In genomic region chr4:34887295-34887694, GRCm38 (mm10) we compare ENCODE assay signal across 8 mouse cellular contexts. TPM values are rescaled to one million over a fixed set of nuclear protein-coding genes. Genes with fewer than 3 reads are reported as not detected.
A peak's percentile ranks its signal among the peaks of the same experiment; 100 is the strongest.
DNase-seq lines count a peak whose midpoint lies in the region; ATAC-seq and TF ChIP-seq lines count a peak whose summit lies in the region.

No protein-coding gene starts in this region.

- H3K4me1 ChIP-seq in lung, embryonic 14.5 days (ENCODE audit: insufficient read depth), result peaks cover 6% of the 10 kb centered on the region; the same call in 1 of the 2 replicates
- peaks cover 8% of the 10 kb centered on the region for H3K4me1 ChIP-seq in embryonic facial prominence, embryonic 13.5 days
- H3K4me1 ChIP-seq in intestine, embryonic 16.5 days (ENCODE audit: control insufficient read depth, insufficient read depth, low read length), result peaks cover 11% of the 10 kb centered on the region
- peaks cover 8% of the 10 kb centered on the region; the same call in 1 of the 2 replicates for H3K4me1 ChIP-seq in neural tube, embryonic 14.5 days (ENCODE audit: control insufficient read depth, insufficient read depth, low read length)
- H3K4me1 ChIP-seq in thymus, adult 2 months (replicated peaks; ENCODE audit: control insufficient read depth, insufficient read depth, low read length), result peaks cover 9% of the 10 kb centered on the region

- TF ChIP-seq POLR2A in thymus, adult 2 months (IDR thresholded peaks at IDR 0.05; ENCODE audit: control insufficient read depth, extremely low read depth, insufficient read depth, low read length, poor library complexity), result no peak

- TF ChIP-seq CTCF in lung, embryonic 14.5 days (IDR thresholded peaks at IDR 0.05; ENCODE audit: low read depth), result no peak
- TF ChIP-seq CTCF in thymus, adult 2 months (IDR thresholded peaks at IDR 0.05; ENCODE audit: borderline replicate concordance, control insufficient read depth, extremely low read depth, insufficient read depth, low read length, poor library complexity), result no peak

- WGBS in lung, embryonic 14.5 days, result 18% methylated on average over 7 of the region's 7 CpGs
- 10% methylated on average over 7 of the region's 7 CpGs for WGBS in embryonic facial prominence, embryonic 13.5 days
- 18% methylated on average over 7 of the region's 7 CpGs for WGBS in intestine, embryonic 16.5 days
- WGBS in neural tube, embryonic 14.5 days, result 7% methylated on average over 7 of the region's 7 CpGs
- 9% methylated on average over 7 of the region's 7 CpGs for WGBS in thymus, adult 2 months

- peak overlapping the region; percentile 79 for H3K4me2 ChIP-seq in lung, embryonic 14.5 days
- H3K4me2 ChIP-seq in embryonic facial prominence, embryonic 13.5 days, result peak overlapping the region; percentile 90
- peak overlapping the region; percentile 76 for H3K4me2 ChIP-seq in intestine, embryonic 16.5 days (ENCODE audit: low read depth, low read length)
- peak overlapping the region; percentile 80 for H3K4me2 ChIP-seq in neural tube, embryonic 14.5 days (ENCODE audit: low read depth, low read length)

- DNase-seq in lung, embryonic 14.5 days, result peak; percentile 9
- DNase-seq in lung, postnatal 10 days, result no peak
- DNase-seq in urinary bladder, adult 18-20 months (ENCODE audit: low spot score in 2 of 2), result no peak
- DNase-seq in thymus, adult 2 months, result no peak
- DNase-seq in gastrocnemius, postnatal 14 days, result no peak

- H3K9ac ChIP-seq in lung, embryonic 14.5 days, result peak overlapping the region; percentile 82
- H3K9ac ChIP-seq in embryonic facial prominence, embryonic 13.5 days, result peak overlapping the region; percentile 78
- peak overlapping the region; percentile 96 for H3K9ac ChIP-seq in intestine, embryonic 16.5 days (ENCODE audit: low read depth, low read length)
- peak overlapping the region; percentile 84 for H3K9ac ChIP-seq in neural tube, embryonic 14.5 days (replicated peaks; ENCODE audit: low read depth, low read length)

- H3K9me3 ChIP-seq in lung, embryonic 14.5 days (ENCODE audit: low read depth, low read length), result no peaks in the 10 kb centered on the region
- no peaks in the 10 kb centered on the region for H3K9me3 ChIP-seq in embryonic facial prominence, embryonic 13.5 days
- H3K9me3 ChIP-seq in intestine, embryonic 16.5 days (ENCODE audit: control insufficient read depth, low read length), result no peaks in the 10 kb centered on the region
- H3K9me3 ChIP-seq in neural tube, embryonic 14.5 days (ENCODE audit: control insufficient read depth, low read length), result no peaks in the 10 kb centered on the region

- H3K36me3 ChIP-seq in lung, embryonic 14.5 days (ENCODE audit: insufficient read depth), result no peaks in the 10 kb centered on the region
- H3K36me3 ChIP-seq in embryonic facial prominence, embryonic 13.5 days, result no peaks in the 10 kb centered on the region
- H3K36me3 ChIP-seq in intestine, embryonic 16.5 days (ENCODE audit: control insufficient read depth, insufficient read depth, low read length), result no peaks in the 10 kb centered on the region
- H3K36me3 ChIP-seq in neural tube, embryonic 14.5 days (ENCODE audit: control insufficient read depth, insufficient read depth, low read length), result no peaks in the 10 kb centered on the region
- H3K36me3 ChIP-seq in thymus, adult 2 months (ENCODE audit: control insufficient read depth, insufficient read depth, low read length), result no peaks in the 10 kb centered on the region

- peak overlapping the region; percentile 70 for H3K4me3 ChIP-seq in lung, embryonic 14.5 days (ENCODE audit: low read depth, low read length)
- H3K4me3 ChIP-seq in embryonic facial prominence, embryonic 13.5 days, result peak overlapping the region; percentile 71
- H3K4me3 ChIP-seq in intestine, embryonic 16.5 days (ENCODE audit: low read length), result peak overlapping the region; percentile 83
- peak overlapping the region; percentile 75 for H3K4me3 ChIP-seq in neural tube, embryonic 14.5 days (ENCODE audit: low read depth, low read length)
- H3K4me3 ChIP-seq in thymus, adult 2 months (ENCODE audit: control insufficient read depth, insufficient read depth, low read length), result no peak overlapping the region

- no peak for ATAC-seq in lung, embryonic 14.5 days (ENCODE audit: insufficient read depth)
- ATAC-seq in embryonic facial prominence, embryonic 13.5 days (ENCODE audit: insufficient number of reproducible peaks, insufficient read depth, low FRiP score, low TSS enrichment, low read depth), result no peak
- no peak for ATAC-seq in intestine, embryonic 16.5 days
- no peak for ATAC-seq in neural tube, embryonic 14.5 days (ENCODE audit: low read depth)

- peaks cover 17% of the 10 kb centered on the region; the same call in 1 of the 2 replicates for H3K27me3 ChIP-seq in lung, embryonic 14.5 days (ENCODE audit: insufficient read depth, low read length)
- peaks cover 39% of the 10 kb centered on the region for H3K27me3 ChIP-seq in embryonic facial prominence, embryonic 13.5 days
- 0 out of 2 replicates have a peak, but pooled peaks cover 5% of the 10 kb centered on the region for H3K27me3 ChIP-seq in intestine, embryonic 16.5 days (replicated peaks; ENCODE audit: control insufficient read depth, insufficient read depth, low read length)
- no peaks in the 10 kb centered on the region for H3K27me3 ChIP-seq in neural tube, embryonic 14.5 days (ENCODE audit: control insufficient read depth, insufficient read depth, low read length)
- no peaks in the 10 kb centered on the region for H3K27me3 ChIP-seq in thymus, adult 2 months (ENCODE audit: control insufficient read depth, insufficient read depth, low read length)

- intact Hi-C loops in gastrocnemius, postnatal 14 days (cut with DNase I; ENCODE audit: low total_unique reads), result no loop called here

- H3K27ac ChIP-seq in lung, embryonic 14.5 days (ENCODE audit: low read depth), result no peak overlapping the region
- peak overlapping the region; percentile 68 for H3K27ac ChIP-seq in embryonic facial prominence, embryonic 13.5 days
- peak overlapping the region; percentile 98 for H3K27ac ChIP-seq in intestine, embryonic 16.5 days (ENCODE audit: low read length)
- peak overlapping the region; percentile 93; the same call in 1 of the 2 replicates for H3K27ac ChIP-seq in neural tube, embryonic 14.5 days (ENCODE audit: low read depth, low read length)
- no peak overlapping the region for H3K27ac ChIP-seq in thymus, adult 2 months (ENCODE audit: control insufficient read depth, insufficient read depth, low read length)

RNA-seq across cellular contexts. Expression of gene Zfp292, which starts 4.5 kb away (rescaled TPM):
- polyA plus RNA-seq in lung, embryonic 14.5 days (2014; fragmentation: Nextera tagmentation; extraction: Ambion mirVana), result 24.5 and 24.7 TPM in 2 replicates
- polyA plus RNA-seq in embryonic facial prominence, embryonic 13.5 days (2015; fragmentation: Nextera tagmentation; extraction: Ambion mirVana), result 22.2 and 25.6 TPM in 2 replicates
- 11.2 and 11.3 TPM in 2 replicates for polyA plus RNA-seq in intestine, embryonic 16.5 days (2015; fragmentation: Nextera tagmentation; extraction: Ambion mirVana)
- 37.7 and 42.7 TPM in 2 replicates for polyA plus RNA-seq in neural tube, embryonic 14.5 days (2014; fragmentation: Nextera tagmentation; extraction: Ambion mirVana)
- polyA plus RNA-seq in thymus, adult 2 months (2012; rRNA removed), result 6.8 and 7.1 TPM in 2 replicates
- total RNA-seq in gastrocnemius, postnatal 14 days (2021), result 1 to 10 TPM; 8.6 to 8.8 TPM

RNA-seq across cellular contexts. Expression of gene Cga, which starts 6.3 kb away (rescaled TPM):
- polyA plus RNA-seq in lung, embryonic 14.5 days (2014; fragmentation: Nextera tagmentation; extraction: Ambion mirVana), result not detected in 2 replicates
- 0.53 TPM in 1 of 2 replicates, not detected in the other for polyA plus RNA-seq in embryonic facial prominence, embryonic 13.5 days (2015; fragmentation: Nextera tagmentation; extraction: Ambion mirVana)
- not detected in 2 replicates for polyA plus RNA-seq in intestine, embryonic 16.5 days (2015; fragmentation: Nextera tagmentation; extraction: Ambion mirVana)
- not detected in 2 replicates for polyA plus RNA-seq in neural tube, embryonic 14.5 days (2014; fragmentation: Nextera tagmentation; extraction: Ambion mirVana)
- 0.43 and 1.00 TPM in 2 replicates for polyA plus RNA-seq in thymus, adult 2 months (2012; rRNA removed)
- total RNA-seq in gastrocnemius, postnatal 14 days (2021), result not detected

Comparison
In these comparisons a context has a peak if more than half of its experiments do, and no peak if none do; other contexts are left out.
1. H3K27ac ChIP-seq: peak in embryonic facial prominence, embryonic 13.5 days (single experiment), intestine, embryonic 16.5 days (single experiment) and neural tube, embryonic 14.5 days (single experiment); none in lung, embryonic 14.5 days (single experiment) and thymus, adult 2 months (single experiment).
2. Peak in every context shown above with its lines, with median percentiles within 50 percentile points of each other: H3K4me2 ChIP-seq and H3K9ac ChIP-seq.